Mouse (Mus musculus) small intestine, adult 2 months (tissue): ENCODE results near the gene Bsnd.

Experiments used
- CTCF ChIP-seq: fragments of 200-500 bp; IDR thresholded peaks from 2 replicates; pipeline ENCODE4 v1.5.1; 2012; ENCODE audit warnings: low read depth, mild to moderate bottlenecking, control low read depth, inconsistent platforms, low read length, moderate library complexity, mixed read lengths; ENCODE audit not compliant: insufficient replicate concordance, insufficient read length; ENCODE audit errors: extremely low read depth
- POLR2A ChIP-seq: fragments of 200-500 bp; IDR thresholded peaks from 2 replicates; pipeline ENCODE4 v1.6.1; 2012; ENCODE audit warnings: low read depth, mild to moderate bottlenecking, control low read depth, inconsistent platforms, low read length, moderate library complexity

DNA sequence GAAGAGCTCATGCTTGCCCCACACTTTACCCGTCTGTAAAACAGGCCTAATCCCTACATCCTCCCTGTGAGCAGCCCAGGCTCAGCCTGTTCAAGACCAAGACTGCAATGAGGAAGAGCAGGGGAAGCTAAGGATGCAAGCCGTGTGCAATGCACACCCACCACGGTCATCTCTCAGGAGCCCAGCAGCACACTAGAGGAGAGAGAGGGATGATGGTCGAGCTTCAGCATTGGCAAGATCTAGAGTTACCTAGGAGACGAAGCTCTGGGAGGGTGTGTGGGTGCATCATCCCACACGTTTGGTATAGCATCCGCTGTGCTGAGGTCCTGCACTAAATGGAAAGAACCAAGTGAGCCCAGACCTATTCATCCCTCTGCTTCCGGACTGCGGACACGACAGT lies 8.0 kb upstream of the Bsnd start:
- no peak for TF ChIP-seq CTCF
- no peak for TF ChIP-seq POLR2A
